Mouse (Mus musculus) forebrain, embryonic 10.5 days (tissue): ENCODE data around the gene Macf1. TPM values are rescaled to one million over a fixed set of nuclear protein-coding genes. Genes with fewer than 3 reads are reported as not detected.

Experiments
- DNase-seq: peaks from one replicate; pipeline ENCODE4 v3.0.0-alpha.2; 2017; ENCODE audit warnings: low spot score; ENCODE audit errors: extremely low spot score
- H3K27ac ChIP-seq: fragments of 300-500 bp; sonication (generic); 2 replicates; pipeline ENCODE4 v1.5.1; 2016; ENCODE audit warnings: mild to moderate bottlenecking
- H3K27me3 ChIP-seq: fragments of 300-500 bp; sonication (generic); 2 replicates; pipeline ENCODE4 v1.6.1; 2016; ENCODE audit warnings: mild to moderate bottlenecking; ENCODE audit not compliant: poor library complexity, severe bottlenecking
- H3K36me3 ChIP-seq: fragments of 300-500 bp; sonication (generic); replicated peaks from 2 replicates; pipeline ENCODE4 v1.6.1; 2016; ENCODE audit warnings: mild to moderate bottlenecking, moderate library complexity
- H3K4me1 ChIP-seq: fragments of 300-500 bp; sonication (generic); 2 replicates; pipeline ENCODE4 v1.6.1; 2016
- H3K4me3 ChIP-seq: fragments of 300-500 bp; sonication (generic); 2 replicates; pipeline ENCODE4 v1.5.1; 2016; ENCODE audit warnings: mild to moderate bottlenecking, moderate library complexity
- H3K9me3 ChIP-seq: fragments of 300-500 bp; sonication (generic); 2 replicates; pipeline ENCODE4 v1.6.1; 2016; ENCODE audit warnings: mild to moderate bottlenecking, moderate library complexity
- WGBS: fragments of 180-500 bp; shearing (Covaris S2); methylation state at CpG from one replicate; pipeline ENCODE4 v1.1.7; 2016; 5-methylcytosine and 5-hydroxymethylcytosine counted together
- polyA plus RNA-seq: library from polyadenylated mRNA; unstranded; fragments of >200 nt; fragmentation: Nextera tagmentation; extraction: Ambion mirVana; gene quantifications from 2 replicates; pipeline ENCODE4 v1.2.1, GENCODE M21; 2016

Macf1 gene
- polyA plus RNA-seq, 1 experiment from 2014 or later = 50.2 TPM

- Histone ChIP-seq H3K9me3 (no peaks in the 10 kb centered on the region), H3K4me3 (peak overlapping the region; percentile 91), H3K4me1 (peaks cover 23% of the 10 kb centered on the region), H3K27ac (peak overlapping the region; percentile 90), H3K36me3 (peaks cover 12% of the 10 kb centered on the region; the same call in 1 of the 2 replicates), H3K27me3 (peaks cover 25% of the 10 kb centered on the region)
- WGBS = under 1% methylated on average over 68 of the region's 89 CpGs
- peak; percentile 66 for DNase-seq
These were observed 3.0 kb upstream of the Macf1 start for GRCm38 (mm10) chr4:123687025-123687781.

- Histone ChIP-seq H3K27me3 (peaks cover 25% of the 10 kb centered on the region), H3K36me3 (peaks cover 12% of the 10 kb centered on the region), H3K9me3 (no peaks in the 10 kb centered on the region), H3K4me3 (peak overlapping the region; percentile 91), H3K27ac (peak overlapping the region; percentile 90), H3K4me1 (peaks cover 23% of the 10 kb centered on the region)
- WGBS = 1% methylated on average over 50 of the region's 56 CpGs
- no peak for DNase-seq
These were observed 2.3 kb upstream of the Macf1 start for GRCm38 (mm10) chr4:123686368-123687024.

- no peaks in the 10 kb centered on the region for H3K9me3 ChIP-seq
- H3K36me3 ChIP-seq = peaks cover 14% of the 10 kb centered on the region
- H3K27me3 ChIP-seq = peaks cover 25% of the 10 kb centered on the region
- 56% methylated on average over 8 of the region's 8 CpGs for WGBS
- H3K4me1 ChIP-seq = peaks cover 23% of the 10 kb centered on the region
- no peak overlapping the region for H3K27ac ChIP-seq
- H3K4me3 ChIP-seq = peak overlapping the region; percentile 91
- no peak for DNase-seq
These were observed 1.5 kb upstream of the Macf1 start for GRCm38 (mm10) chr4:123685506-123686242.

GRCm38 (mm10) chr4:123685046-123685445 lies 886 bp upstream of the Macf1 start:
- peaks cover 14% of the 10 kb centered on the region for H3K36me3 ChIP-seq
- no peak for DNase-seq
- peaks cover 25% of the 10 kb centered on the region for H3K27me3 ChIP-seq
- peaks cover 23% of the 10 kb centered on the region for H3K4me1 ChIP-seq
- 83% methylated on average over 7 of the region's 7 CpGs for WGBS
- no peaks in the 10 kb centered on the region for H3K9me3 ChIP-seq
- H3K27ac ChIP-seq = no peak overlapping the region
- H3K4me3 ChIP-seq = no peak overlapping the region

GRCm38 (mm10) chr4:123682291-123682690 lies 1.9 kb downstream of the Macf1 start:
- Histone ChIP-seq H3K36me3 (peaks cover 18% of the 10 kb centered on the region), H3K4me1 (peaks cover 29% of the 10 kb centered on the region)

GRCm38 (mm10) chr4:123680962-123681361 lies 3.2 kb downstream of the Macf1 start:
- Histone ChIP-seq H3K27ac (no peak overlapping the region), H3K27me3 (peaks cover 17% of the 10 kb centered on the region), H3K36me3 (peaks cover 18% of the 10 kb centered on the region), H3K4me3 (no peak overlapping the region), H3K4me1 (peaks cover 30% of the 10 kb centered on the region), H3K9me3 (no peaks in the 10 kb centered on the region)
- 60% methylated on average over 7 of the region's 7 CpGs for WGBS
- DNase-seq = no peak

More at GRCm38 (mm10) chr4:123682291-123682690, 1.9 kb downstream of the Macf1 start:
- H3K9me3 ChIP-seq = no peaks in the 10 kb centered on the region
- WGBS = 88% methylated on average over 8 of the region's 8 CpGs
- no peak overlapping the region for H3K4me3 ChIP-seq
- no peak for DNase-seq
- peaks cover 25% of the 10 kb centered on the region for H3K27me3 ChIP-seq
- H3K27ac ChIP-seq = no peak overlapping the region

- H3K4me1 ChIP-seq = peaks cover 29% of the 10 kb centered on the region
- H3K9me3 ChIP-seq = no peaks in the 10 kb centered on the region
- H3K27ac ChIP-seq = peak overlapping the region; percentile 69
- no peaks in the 10 kb centered on the region for H3K27me3 ChIP-seq
- 46% methylated on average over 10 of the region's 10 CpGs for WGBS
- no peak for DNase-seq
- peaks cover 16% of the 10 kb centered on the region for H3K36me3 ChIP-seq
- no peak overlapping the region for H3K4me3 ChIP-seq
These were observed 6.9 kb downstream of the Macf1 start for GRCm38 (mm10) chr4:123677060-123677804.

GRCm38 (mm10) chr4:123670598-123670997 lies 13.6 kb downstream of the Macf1 start:
- DNase-seq = no peak
- H3K27ac ChIP-seq = 0 out of 2 replicates have a peak overlapping the region, but pooled peaks have one; percentile 1

GRCm38 (mm10) chr4:123669696-123670095 lies 14.5 kb downstream of the Macf1 start:
- DNase-seq = no peak
- peaks cover 51% of the 10 kb centered on the region for H3K4me1 ChIP-seq
- WGBS = 84% methylated on average over 6 of the region's 6 CpGs
- H3K36me3 ChIP-seq = peaks cover 16% of the 10 kb centered on the region; the same call in 1 of the 2 replicates
- H3K27ac ChIP-seq = no peak overlapping the region
- no peaks in the 10 kb centered on the region for H3K9me3 ChIP-seq
- no peak overlapping the region for H3K4me3 ChIP-seq
- H3K27me3 ChIP-seq = no peaks in the 10 kb centered on the region

More at GRCm38 (mm10) chr4:123670598-123670997, 13.6 kb downstream of the Macf1 start:
- Histone ChIP-seq H3K9me3 (no peaks in the 10 kb centered on the region), H3K27me3 (no peaks in the 10 kb centered on the region), H3K36me3 (peaks cover 16% of the 10 kb centered on the region; the same call in 1 of the 2 replicates), H3K4me3 (no peak overlapping the region), H3K4me1 (peaks cover 46% of the 10 kb centered on the region)

GRCm38 (mm10) chr4:123667260-123667867 lies 16.8 kb downstream of the Macf1 start:
- peaks cover 6% of the 10 kb centered on the region; the same call in 1 of the 2 replicates for H3K36me3 ChIP-seq
- peak overlapping the region; percentile 100 for H3K27ac ChIP-seq
- H3K9me3 ChIP-seq = no peaks in the 10 kb centered on the region
- peak overlapping the region; percentile 16; the same call in 1 of the 2 replicates for H3K4me3 ChIP-seq
- no peaks in the 10 kb centered on the region for H3K27me3 ChIP-seq
- peak; percentile 73 for DNase-seq
- 14% methylated on average over 1 of the region's 1 CpGs for WGBS
- H3K4me1 ChIP-seq = peaks cover 70% of the 10 kb centered on the region

GRCm38 (mm10) chr4:123666517-123666916 lies 17.6 kb downstream of the Macf1 start:
- WGBS = 78% methylated on average over 1 of the region's 1 CpGs
- Histone ChIP-seq H3K27me3 (no peaks in the 10 kb centered on the region), H3K36me3 (peaks cover 4% of the 10 kb centered on the region; the same call in 1 of the 2 replicates), H3K27ac (peak overlapping the region; percentile 100), H3K4me1 (peaks cover 78% of the 10 kb centered on the region), H3K4me3 (peak overlapping the region; percentile 16; the same call in 1 of the 2 replicates), H3K9me3 (no peaks in the 10 kb centered on the region)
- peak; percentile 12 for DNase-seq
